Mouse (Mus musculus): ENCODE measurements around the gene Mest. TPM values are rescaled to one million over a fixed set of nuclear protein-coding genes. Genes with fewer than 3 reads are reported as not detected.

Mest gene
- polyA plus RNA-seq, 1 experiment from 2014 or later: 1,902 TPM

DNA sequence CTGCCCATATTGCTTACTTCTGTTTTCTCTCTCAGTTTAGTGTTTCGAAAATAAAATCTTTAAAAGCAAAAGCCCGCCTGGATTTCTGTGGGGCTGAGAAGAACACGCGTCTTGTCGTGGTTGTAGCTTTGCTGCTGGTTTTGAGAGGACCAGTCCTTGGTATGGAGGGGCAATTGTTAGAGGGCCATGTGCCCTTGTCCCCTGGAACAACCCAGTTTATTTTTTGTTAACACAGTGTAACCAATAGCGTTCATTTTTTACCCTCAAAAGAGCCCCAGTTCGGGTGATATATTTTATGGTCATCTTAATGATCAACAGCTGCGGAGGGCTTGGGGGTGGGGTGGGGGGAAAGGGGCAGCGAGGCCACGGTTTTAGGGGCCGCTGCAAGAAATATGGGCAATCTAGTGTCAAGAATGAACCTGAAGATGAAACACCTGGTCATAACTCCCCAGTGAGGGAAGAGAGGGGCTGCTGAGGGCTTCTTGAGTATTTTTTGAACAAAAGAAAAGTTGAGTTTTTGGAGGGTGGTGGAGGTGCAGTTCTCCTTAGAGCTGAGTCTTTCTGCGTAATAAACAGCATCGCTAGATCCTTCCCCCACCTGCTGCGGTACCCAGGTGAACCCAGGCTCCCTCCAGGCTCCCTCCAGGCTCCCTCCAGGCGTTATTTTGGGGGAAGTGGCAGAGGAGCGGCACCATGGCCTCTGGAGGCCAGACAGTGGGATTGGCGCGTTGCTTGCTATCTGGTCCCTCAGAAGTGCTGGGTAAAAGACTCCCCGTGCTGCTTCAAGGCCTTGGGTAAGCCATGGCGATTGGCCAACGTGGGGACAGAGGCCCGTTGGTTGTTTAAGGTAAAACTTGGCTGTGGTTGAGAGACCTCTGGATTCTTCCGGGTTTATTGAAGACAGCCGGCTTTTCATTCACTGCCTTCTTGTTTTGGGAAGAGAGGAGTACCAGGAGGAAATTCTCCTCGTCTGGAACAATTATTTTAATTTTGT lies 12.7 kb upstream of the Mest start:
- DNase-seq (ENCODE audit: low spot score) (no peak), ATAC-seq (replicated peaks; ENCODE audit: insufficient number of reproducible peaks, low FRiP score, low TSS enrichment, low read depth) (no peak)
- Histone ChIP-seq H3K27me3 (ENCODE audit: control insufficient read depth, insufficient read depth, low read length) (no peaks in the 10 kb centered on the region), H3K27ac (replicated peaks; ENCODE audit: low read depth, low read length) (0 out of 2 replicates have a peak overlapping the region, but pooled peaks have one; percentile 22), H3K4me2 (ENCODE audit: low read depth, low read length) (no peak overlapping the region), H3K9ac (replicated peaks; ENCODE audit: low read length) (no peak overlapping the region), H3K4me3 (ENCODE audit: low read depth, low read length) (no peak overlapping the region), H3K9me3 (replicated peaks; ENCODE audit: control insufficient read depth, low read length) (no peaks in the 10 kb centered on the region), H3K4me1 (ENCODE audit: control insufficient read depth, insufficient read depth, low read length) (no peaks in the 10 kb centered on the region; the same call in 1 of the 2 replicates), H3K36me3 (replicated peaks; ENCODE audit: control insufficient read depth, insufficient read depth, low read depth, low read length) (no peaks in the 10 kb centered on the region)
- 59% methylated on average over 25 of the region's 25 CpGs for WGBS

- no peak overlapping the region for H3K9ac ChIP-seq (replicated peaks; ENCODE audit: low read length)
- H3K9me3 ChIP-seq (replicated peaks; ENCODE audit: control insufficient read depth, low read length): no peaks in the 10 kb centered on the region
- no peak overlapping the region for H3K27ac ChIP-seq (replicated peaks; ENCODE audit: low read depth, low read length)
- DNase-seq (ENCODE audit: low spot score) (no peak), ATAC-seq (replicated peaks; ENCODE audit: insufficient number of reproducible peaks, low FRiP score, low TSS enrichment, low read depth) (no peak)
- 62% methylated on average over 10 of the region's 10 CpGs for WGBS
- no peak overlapping the region for H3K4me3 ChIP-seq (ENCODE audit: low read depth, low read length)
- H3K4me2 ChIP-seq (ENCODE audit: low read depth, low read length): no peak overlapping the region
- no peaks in the 10 kb centered on the region for H3K36me3 ChIP-seq (replicated peaks; ENCODE audit: control insufficient read depth, insufficient read depth, low read depth, low read length)
- no peaks in the 10 kb centered on the region for H3K27me3 ChIP-seq (ENCODE audit: control insufficient read depth, insufficient read depth, low read length)
- H3K4me1 ChIP-seq (ENCODE audit: control insufficient read depth, insufficient read depth, low read length): no peaks in the 10 kb centered on the region; the same call in 1 of the 2 replicates
These were observed 12.0 kb upstream of the Mest start for GRCm38 (mm10) chr6:30711365-30711763.

DNA sequence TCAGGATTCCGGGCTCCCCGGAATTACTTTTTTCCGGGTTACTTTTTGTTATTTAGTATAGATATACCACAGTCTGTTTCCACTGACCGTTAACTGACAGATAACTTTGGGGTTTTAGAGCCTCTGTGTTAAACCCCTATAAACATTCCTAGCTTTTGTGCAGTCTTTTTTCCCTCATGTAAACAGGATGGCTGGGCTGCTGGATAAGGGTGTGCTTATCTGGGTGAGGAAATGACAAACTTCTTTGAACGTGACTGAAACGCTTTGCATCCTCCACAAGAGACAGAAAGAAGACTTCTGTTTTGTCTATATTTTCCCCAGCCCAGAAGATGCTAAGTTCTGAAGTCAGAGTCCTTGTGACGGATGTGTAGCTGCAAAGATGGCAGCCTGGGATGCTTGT lies 10.9 kb upstream of the Mest start:
- no peak overlapping the region for H3K27ac ChIP-seq (replicated peaks; ENCODE audit: low read depth, low read length)
- no peak for ATAC-seq (replicated peaks; ENCODE audit: insufficient number of reproducible peaks, low FRiP score, low TSS enrichment, low read depth)

DNA sequence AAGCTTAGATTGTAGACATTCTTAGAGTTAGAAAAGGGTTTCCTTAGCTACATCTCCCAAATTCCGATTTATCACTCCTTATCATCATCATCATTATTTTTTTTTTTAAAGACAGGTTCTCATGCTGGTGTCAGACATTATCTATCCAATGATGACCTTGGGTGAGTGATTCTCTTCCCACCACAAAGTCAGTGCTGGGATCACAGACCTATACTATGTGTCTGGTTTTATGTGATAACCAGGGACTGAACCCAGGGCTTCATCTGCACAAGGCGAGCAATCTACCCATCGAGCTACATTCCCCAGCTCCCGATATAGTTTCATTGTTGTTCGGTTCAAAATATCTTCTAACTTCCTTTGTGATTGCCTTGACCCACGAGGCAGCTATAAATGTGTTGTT lies 9.9 kb upstream of the Mest start:
- H3K4me2 ChIP-seq (ENCODE audit: low read depth, low read length): no peak overlapping the region
- 86% methylated on average over 6 of the region's 6 CpGs for WGBS
- no peak for ATAC-seq (replicated peaks; ENCODE audit: insufficient number of reproducible peaks, low FRiP score, low TSS enrichment, low read depth)
- H3K27ac ChIP-seq (replicated peaks; ENCODE audit: low read depth, low read length): no peak overlapping the region
- DNase-seq (ENCODE audit: low spot score): no peak
- no peak overlapping the region for H3K4me3 ChIP-seq (ENCODE audit: low read depth, low read length)
- H3K4me1 ChIP-seq (ENCODE audit: control insufficient read depth, insufficient read depth, low read length): no peaks in the 10 kb centered on the region; the same call in 1 of the 2 replicates
- H3K9me3 ChIP-seq (replicated peaks; ENCODE audit: control insufficient read depth, low read length): no peaks in the 10 kb centered on the region
- H3K36me3 ChIP-seq (replicated peaks; ENCODE audit: control insufficient read depth, insufficient read depth, low read depth, low read length): no peaks in the 10 kb centered on the region
- H3K9ac ChIP-seq (replicated peaks; ENCODE audit: low read length): no peak overlapping the region
- H3K27me3 ChIP-seq (ENCODE audit: control insufficient read depth, insufficient read depth, low read length): no peaks in the 10 kb centered on the region

More for the DNA sequence above, 10.9 kb upstream of the Mest start:
- DNase-seq (ENCODE audit: low spot score): no peak
- Histone ChIP-seq H3K4me2 (ENCODE audit: low read depth, low read length) (no peak overlapping the region), H3K4me3 (ENCODE audit: low read depth, low read length) (no peak overlapping the region), H3K9me3 (replicated peaks; ENCODE audit: control insufficient read depth, low read length) (no peaks in the 10 kb centered on the region), H3K27me3 (ENCODE audit: control insufficient read depth, insufficient read depth, low read length) (no peaks in the 10 kb centered on the region), H3K9ac (replicated peaks; ENCODE audit: low read length) (no peak overlapping the region), H3K36me3 (replicated peaks; ENCODE audit: control insufficient read depth, insufficient read depth, low read depth, low read length) (no peaks in the 10 kb centered on the region), H3K4me1 (ENCODE audit: control insufficient read depth, insufficient read depth, low read length) (no peaks in the 10 kb centered on the region; the same call in 1 of the 2 replicates)
- WGBS: 73% methylated on average over 7 of the region's 7 CpGs

DNA sequence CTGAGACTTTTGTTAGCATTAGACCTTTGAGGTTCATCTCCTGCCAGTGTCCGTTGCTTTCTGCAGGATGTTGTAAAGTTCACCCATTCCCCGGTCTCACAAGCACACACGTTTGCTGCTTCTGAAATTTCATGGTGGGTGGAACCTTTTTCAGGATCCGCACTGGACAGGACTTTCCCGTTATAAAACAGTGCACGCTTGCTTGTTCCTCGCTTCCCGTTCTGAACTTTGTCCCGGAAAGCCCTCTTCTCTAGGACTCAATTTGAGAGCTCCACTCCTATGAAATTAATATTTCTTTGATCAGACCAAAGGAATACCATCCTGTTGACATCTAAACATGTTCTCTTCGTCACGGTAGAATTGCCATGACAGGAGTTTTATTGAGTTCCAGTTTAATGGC lies 9.5 kb upstream of the Mest start:
- no peak for ATAC-seq (replicated peaks; ENCODE audit: insufficient number of reproducible peaks, low FRiP score, low TSS enrichment, low read depth)
- Histone ChIP-seq H3K4me2 (ENCODE audit: low read depth, low read length) (no peak overlapping the region), H3K4me1 (ENCODE audit: control insufficient read depth, insufficient read depth, low read length) (no peaks in the 10 kb centered on the region; the same call in 1 of the 2 replicates), H3K4me3 (ENCODE audit: low read depth, low read length) (no peak overlapping the region), H3K9me3 (replicated peaks; ENCODE audit: control insufficient read depth, low read length) (no peaks in the 10 kb centered on the region), H3K9ac (replicated peaks; ENCODE audit: low read length) (no peak overlapping the region), H3K36me3 (replicated peaks; ENCODE audit: control insufficient read depth, insufficient read depth, low read depth, low read length) (no peaks in the 10 kb centered on the region), H3K27ac (replicated peaks; ENCODE audit: low read depth, low read length) (no peak overlapping the region), H3K27me3 (ENCODE audit: control insufficient read depth, insufficient read depth, low read length) (no peaks in the 10 kb centered on the region)
- no peak for DNase-seq (ENCODE audit: low spot score)
- 80% methylated on average over 11 of the region's 11 CpGs for WGBS

DNA sequence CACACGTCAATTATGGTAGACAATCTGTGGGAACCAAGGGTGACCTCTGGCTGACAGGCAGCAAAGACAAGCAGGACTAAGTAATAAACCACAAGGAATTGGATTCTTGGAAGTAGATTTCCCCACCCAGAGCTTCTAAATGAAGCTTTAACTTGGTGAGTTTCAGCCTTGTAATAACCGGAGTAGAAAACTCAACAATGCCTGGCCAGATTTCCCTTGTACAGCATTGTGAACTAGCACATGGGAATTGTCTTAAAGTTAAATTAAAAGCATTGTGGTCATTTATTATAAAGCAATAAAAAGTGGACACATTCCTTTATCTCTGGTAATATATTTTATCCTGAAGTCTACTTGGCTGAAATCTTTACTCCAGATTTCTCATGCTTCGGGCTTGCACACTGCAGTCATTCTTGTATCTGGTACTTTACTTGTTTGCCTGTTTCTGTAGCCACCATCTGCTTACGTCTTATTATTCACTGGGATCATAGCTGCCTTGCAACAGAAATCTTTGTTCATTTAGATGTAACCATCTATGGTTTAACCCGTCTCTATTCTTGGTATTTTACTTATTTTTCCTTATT lies 8.4 kb upstream of the Mest start:
- no peak overlapping the region for H3K27ac ChIP-seq (replicated peaks; ENCODE audit: low read depth, low read length)
- no peak overlapping the region for H3K4me2 ChIP-seq (ENCODE audit: low read depth, low read length)
- no peak overlapping the region for H3K9ac ChIP-seq (replicated peaks; ENCODE audit: low read length)
- no peaks in the 10 kb centered on the region for H3K4me1 ChIP-seq (ENCODE audit: control insufficient read depth, insufficient read depth, low read length)
- H3K9me3 ChIP-seq (replicated peaks; ENCODE audit: control insufficient read depth, low read length): no peaks in the 10 kb centered on the region
- no peak for DNase-seq (ENCODE audit: low spot score)
- no peak for ATAC-seq (replicated peaks; ENCODE audit: insufficient number of reproducible peaks, low FRiP score, low TSS enrichment, low read depth)
- no peaks in the 10 kb centered on the region for H3K36me3 ChIP-seq (replicated peaks; ENCODE audit: control insufficient read depth, insufficient read depth, low read depth, low read length)
- H3K4me3 ChIP-seq (ENCODE audit: low read depth, low read length): no peak overlapping the region
- WGBS: 86% methylated on average over 5 of the region's 5 CpGs
- no peaks in the 10 kb centered on the region for H3K27me3 ChIP-seq (ENCODE audit: control insufficient read depth, insufficient read depth, low read length)

DNA sequence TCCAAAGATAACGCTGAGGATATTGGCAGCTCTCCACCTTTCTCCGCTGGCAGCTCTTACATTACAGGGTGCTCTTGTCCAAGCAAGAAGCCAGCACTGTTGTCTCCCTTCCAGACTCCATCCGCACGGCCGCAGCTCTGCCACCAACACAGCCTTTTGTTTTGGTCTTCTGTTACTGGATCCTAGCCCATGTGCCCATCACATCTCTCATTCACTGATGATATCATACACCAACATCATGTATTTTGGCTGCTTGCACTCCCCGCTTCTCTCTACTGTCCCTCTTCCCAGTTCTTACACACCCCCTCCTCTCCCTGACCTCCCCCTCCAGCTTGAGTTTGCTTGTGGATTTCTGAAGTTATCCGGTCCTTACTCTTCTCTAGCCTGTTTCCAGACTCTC lies 6.6 kb upstream of the Mest start:
- no peaks in the 10 kb centered on the region for H3K36me3 ChIP-seq (replicated peaks; ENCODE audit: control insufficient read depth, insufficient read depth, low read depth, low read length)
- H3K4me3 ChIP-seq (ENCODE audit: low read depth, low read length): no peak overlapping the region
- no peaks in the 10 kb centered on the region for H3K9me3 ChIP-seq (replicated peaks; ENCODE audit: control insufficient read depth, low read length)
- H3K4me1 ChIP-seq (ENCODE audit: control insufficient read depth, insufficient read depth, low read length): peaks cover 2% of the 10 kb centered on the region; the same call in 1 of the 2 replicates
- H3K27ac ChIP-seq (replicated peaks; ENCODE audit: low read depth, low read length): no peak overlapping the region
- H3K4me2 ChIP-seq (ENCODE audit: low read depth, low read length): no peak overlapping the region
- ATAC-seq (replicated peaks; ENCODE audit: insufficient number of reproducible peaks, low FRiP score, low TSS enrichment, low read depth) (no peak), DNase-seq (ENCODE audit: low spot score) (no peak)
- H3K9ac ChIP-seq (replicated peaks; ENCODE audit: low read length): no peak overlapping the region
- H3K27me3 ChIP-seq (ENCODE audit: control insufficient read depth, insufficient read depth, low read length): no peaks in the 10 kb centered on the region
- 95% methylated on average over 7 of the region's 7 CpGs for WGBS
